Mouse (Mus musculus) mouse embryonic stem cell (cell line): ENCODE measurements around the gene Spata2.

Source experiments
- in situ Hi-C, 2 experiments: fragments of 300-500 bp; cut with MboI; formaldehyde crosslinking; loops; 1 replicate in 1 of 2; 3 replicates in 1 of 2; pipeline ENCODE4 v1.14.3; 2019 to 2020; ENCODE audit warnings: low sequenced_read_pairs in 2 of 2, low pct_unique_long_range_greater_than_20kb in 1 of 2, mixed read lengths in 1 of 2; ENCODE audit not compliant: unreplicated experiment in 1 of 2

The Spata2 gene

DNA sequence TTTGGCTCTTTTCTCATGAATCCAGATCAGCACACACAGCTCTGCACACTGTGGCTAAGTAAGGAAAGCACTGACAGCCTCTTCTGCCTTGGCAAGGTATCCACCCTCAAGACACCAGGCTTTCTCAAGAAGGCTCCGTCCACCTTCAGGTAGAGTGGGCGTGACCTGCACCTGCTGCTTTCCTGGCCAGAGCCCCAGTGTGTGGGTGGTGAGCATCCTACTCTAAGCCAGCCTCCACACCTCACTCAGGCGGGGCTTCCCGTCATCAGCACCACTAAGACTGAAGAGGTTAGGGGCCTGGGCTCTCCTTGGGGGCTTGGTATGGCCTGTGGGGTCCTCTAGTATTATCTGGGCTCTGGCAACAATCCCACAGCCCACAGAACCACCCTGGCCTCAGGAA lies 6.1 kb downstream of the Spata2 start:
- in situ Hi-C loops = no loop called here

DNA sequence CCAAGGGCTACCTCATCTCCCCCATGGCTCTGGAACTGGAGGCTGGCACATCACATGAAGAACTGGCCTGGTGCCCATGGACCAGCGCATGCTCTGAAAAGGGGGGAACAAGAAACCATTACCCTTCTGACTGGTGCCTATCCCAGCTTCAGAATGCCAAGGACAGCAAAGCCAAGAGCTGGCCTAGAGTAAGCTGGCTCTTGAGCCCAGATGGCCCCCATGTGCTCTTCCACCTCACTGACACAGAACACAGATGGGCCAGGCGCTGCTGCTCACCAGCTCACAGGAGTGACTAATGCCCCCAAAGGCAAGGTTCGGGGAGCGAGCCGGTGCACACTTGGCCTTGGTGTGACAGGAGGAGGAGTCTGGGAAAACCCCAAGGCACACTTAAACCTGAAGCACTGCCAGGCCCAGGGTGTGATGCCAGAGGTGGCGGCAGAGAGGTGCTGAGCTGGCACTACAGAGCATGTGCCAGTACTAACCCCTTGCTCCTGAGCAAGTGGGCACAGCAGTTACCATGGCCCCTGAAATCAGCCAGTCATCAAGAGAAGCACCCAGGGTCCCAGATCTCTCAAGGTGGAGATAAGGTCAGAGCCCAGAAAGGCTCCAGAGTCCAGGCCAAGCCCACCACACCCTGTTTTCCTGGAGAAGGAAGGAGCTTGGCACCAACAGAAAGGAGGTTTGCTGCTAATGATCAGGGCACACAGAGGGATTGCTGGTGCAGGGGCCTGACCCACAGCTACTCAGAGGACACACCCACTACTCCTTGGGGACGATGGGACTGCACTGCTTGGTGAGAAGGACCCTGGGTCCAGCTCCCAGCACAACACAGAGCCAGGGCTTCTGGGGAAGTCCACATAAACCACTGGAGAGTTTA lies 6.9 kb downstream of the Spata2 start:
- in situ Hi-C loops = no loop called here

DNA sequence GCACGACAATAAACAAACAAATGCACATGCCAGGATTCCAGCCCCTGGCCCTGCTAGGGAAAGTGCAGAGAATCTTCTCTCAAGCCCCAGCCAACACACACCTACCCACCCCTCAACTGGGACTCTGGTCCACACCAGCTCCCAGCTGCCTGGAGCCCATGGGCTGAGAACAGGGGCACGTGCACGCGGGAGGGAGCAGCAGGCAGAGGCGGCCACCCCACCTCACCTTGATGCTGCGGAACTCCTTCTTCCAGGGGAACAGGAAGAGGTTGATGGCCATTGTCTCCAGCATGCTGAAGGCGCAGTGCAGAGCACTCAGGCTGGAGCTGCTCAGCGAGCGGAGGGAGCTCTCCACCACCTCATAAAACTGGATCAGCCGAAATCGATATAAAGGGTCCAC lies 7.8 kb downstream of the Spata2 start:
- in situ Hi-C loops = no loop called here

DNA sequence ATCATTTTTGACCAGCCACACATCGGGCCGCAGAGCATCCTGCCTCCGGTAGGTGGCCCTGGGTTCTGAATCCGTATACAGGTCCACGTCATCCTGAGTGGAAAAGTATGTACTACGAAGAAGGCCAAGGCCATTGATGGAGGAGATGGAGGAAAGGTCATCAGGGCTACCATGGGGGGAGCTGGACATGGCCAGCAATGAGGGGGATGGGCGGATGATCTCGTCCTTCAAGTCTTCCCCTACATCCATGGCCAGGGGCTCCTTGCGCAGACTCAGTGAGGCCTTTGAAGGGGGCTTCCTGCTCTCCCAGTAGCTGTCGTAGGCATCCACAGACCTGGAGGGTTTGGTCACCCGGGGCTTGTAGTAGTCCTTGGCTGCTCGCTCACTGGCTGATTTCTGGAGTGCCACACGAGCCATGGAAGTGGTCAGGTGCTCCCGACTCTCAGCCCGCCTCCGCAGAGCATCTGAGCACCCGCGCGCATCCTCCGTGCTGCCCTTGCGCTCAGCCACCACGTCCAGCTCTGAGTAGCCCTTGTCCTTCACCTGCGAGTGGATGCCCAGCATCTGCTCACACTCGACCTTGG lies 8.8 kb downstream of the Spata2 start:
- in situ Hi-C loops = no loop called here

DNA sequence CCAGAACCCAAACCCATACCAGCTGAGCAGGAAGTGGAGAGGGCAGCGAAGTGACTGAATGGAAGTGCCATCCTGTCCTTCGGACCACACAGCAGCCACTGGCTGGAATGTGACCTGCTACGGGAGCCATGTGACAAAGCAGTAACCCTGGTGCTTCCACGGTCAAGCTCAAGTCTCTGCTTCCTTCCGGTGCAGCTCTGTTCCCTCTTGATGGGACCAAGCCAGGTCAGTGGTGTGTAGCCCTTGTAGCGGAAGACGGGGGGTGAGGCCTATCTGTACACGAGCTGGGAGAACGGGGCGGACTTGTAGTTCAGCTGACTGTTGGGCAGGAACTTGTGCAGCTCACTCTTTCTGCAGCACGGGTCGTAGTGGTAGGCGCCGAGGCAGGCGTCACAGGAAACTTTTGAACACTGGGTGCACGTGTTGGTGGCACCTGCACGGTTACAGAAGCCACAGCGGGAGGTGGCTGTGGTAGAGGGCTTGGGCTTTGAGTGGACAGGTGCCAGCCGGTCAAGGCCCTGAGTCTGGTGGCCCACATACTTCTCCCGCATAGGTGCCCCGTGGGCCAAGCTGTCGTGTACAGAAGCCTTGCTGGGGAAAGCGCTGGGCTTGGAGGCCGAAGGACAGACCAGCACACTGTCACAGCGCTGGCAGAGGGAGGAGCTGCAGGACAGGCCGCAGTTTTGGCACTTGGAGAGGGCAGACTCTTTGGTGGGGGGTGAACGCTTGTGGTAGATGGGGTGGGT lies 9.4 kb downstream of the Spata2 start:
- in situ Hi-C loops = no loop called here

DNA sequence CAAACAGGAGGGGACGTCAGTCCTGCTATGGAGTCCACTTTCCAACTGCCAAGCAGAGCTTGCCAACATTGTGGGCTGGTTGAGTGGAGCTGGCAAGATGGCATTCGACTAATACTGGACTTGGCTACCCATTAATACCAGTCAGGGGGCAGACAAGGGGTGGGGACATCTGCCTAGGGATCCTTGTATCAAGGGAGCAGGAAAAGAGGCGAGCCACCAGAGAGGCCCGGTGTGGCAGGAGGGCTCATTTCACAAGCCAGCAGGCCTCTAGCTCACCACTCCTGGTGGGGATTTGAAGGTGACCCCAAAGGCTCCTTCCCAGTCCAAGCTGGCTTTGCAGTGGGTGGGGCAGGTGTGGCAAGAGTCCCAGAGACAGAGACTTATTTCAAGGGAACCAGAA lies 10.0 kb downstream of the Spata2 start:
- in situ Hi-C loops = no loop called here

DNA sequence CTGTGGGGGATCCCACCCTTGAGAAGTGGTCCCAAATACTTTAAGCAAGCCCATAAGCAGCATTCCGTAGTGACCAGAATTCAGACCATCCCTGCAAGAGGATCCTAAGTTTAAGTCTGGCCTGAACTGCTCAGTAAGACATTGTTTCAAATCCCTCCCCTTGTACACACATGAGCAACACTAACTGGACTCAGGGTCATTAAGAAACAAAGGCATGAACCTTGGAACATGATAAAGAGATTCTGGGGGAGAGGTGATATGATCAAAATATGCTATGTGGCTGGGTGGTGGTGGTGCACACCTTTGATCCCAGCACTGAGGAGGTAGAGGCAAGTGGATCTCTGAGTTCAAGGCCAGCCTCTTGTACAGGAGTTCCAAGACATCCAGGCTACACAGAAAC lies 13.2 kb downstream of the Spata2 start:
- in situ Hi-C loops = no loop called here

DNA sequence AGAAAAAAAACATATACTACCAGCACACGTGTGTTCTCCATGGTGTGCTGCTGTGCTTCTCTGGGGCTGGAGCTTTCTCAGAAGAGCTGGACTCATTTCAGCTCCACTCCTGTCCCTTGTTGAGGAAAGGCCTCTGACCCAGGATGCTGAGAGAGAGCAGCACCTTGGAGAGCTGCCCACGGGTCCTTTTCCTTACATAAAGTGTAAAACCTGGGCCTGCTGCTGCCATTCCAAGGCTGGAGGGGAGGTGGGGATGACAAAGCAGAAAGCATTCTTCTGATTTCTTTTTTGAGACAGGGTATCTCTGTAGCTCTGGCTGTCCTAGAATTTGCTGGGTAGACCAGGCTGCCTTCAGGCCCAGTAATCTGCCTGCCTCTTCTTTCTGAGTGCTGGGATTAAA lies 14.6 kb downstream of the Spata2 start:
- in situ Hi-C loops = no loop called here

DNA sequence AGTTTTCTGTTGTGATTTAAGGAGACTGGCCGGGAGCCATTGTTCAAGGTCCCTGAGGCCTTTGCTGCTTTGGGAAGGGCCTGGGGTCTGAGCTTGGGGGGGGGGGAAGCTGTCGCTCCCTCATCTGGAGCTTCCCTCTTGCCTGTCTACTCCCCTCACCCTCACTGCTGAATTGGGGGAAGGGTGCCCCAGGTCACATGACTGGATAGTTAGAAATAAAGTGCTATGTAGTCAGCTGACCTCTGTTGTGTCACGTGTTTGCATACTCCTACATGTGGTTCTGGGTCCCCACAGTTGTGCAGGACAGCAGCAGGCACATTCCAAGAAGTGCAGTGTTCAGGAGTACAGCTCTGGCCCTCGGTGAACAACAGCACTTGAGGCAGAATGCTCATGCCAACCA lies 15.9 kb downstream of the Spata2 start:
- in situ Hi-C loops = no loop called here

DNA sequence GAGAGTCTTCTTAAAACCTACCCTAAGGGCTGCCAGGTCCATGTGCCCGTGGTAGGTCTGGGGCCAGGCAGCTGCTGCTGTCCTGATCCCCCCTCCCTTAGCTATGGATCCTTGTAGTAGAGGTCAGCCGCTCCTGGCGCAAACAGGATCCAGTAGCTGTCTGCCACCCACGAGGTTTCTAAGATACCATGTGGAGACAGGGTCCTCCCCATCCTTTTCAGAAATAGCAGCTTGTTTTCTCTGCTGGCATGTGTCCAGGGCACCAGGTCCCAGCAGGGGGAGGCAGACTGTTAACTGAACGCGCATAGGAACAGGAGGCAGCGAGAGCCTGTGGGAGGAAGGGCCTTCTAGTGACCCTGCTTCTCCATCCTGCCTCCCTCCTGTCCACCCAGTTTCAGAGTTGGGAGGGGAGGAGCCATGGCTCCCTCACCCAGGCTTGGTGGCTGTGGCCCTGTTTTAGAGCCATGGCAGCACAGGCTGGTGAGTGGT lies 16.4 kb downstream of the Spata2 start:
- in situ Hi-C loops = no loop called here

DNA sequence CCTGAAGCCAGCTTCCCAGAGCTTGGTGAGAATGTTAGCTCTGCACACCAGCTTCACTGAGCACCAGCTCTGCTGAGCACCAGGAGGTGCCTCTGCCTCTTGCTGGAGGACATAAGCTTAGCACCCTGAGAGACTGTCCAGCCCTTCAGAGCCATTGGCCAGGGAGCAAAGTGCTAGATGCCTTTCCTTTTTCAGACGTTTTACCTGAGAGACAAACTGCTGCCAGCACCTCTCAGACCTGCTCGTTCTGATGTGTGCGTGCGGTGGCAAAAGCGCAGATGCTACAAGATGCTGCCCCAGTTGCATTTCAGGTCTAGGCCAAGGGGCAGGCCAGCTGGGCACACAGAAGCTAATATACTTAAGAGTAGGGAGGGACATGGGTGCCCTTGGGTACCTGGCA lies 17.1 kb downstream of the Spata2 start:
- in situ Hi-C loops = no loop called here

DNA sequence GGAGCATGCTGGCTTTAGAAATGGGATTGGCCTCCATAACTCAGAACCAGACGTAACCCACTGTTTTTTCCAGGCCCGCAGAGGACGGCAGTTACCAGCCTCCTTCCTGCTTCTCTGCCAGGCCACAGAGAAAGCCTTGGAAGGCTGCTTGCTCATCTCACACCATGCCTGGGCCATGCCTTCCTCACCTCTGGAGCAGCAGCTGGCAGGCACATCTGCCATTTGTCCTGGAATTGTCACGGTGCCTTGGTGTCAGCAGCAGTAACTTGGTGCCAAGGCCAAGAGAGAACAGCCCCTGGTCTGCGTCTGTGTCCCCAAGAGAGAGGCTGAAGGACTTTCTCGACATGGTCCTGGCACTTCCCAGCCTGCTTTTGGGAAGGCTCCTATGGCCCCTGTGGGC lies 18.5 kb downstream of the Spata2 start:
- in situ Hi-C loops = no loop called here

DNA sequence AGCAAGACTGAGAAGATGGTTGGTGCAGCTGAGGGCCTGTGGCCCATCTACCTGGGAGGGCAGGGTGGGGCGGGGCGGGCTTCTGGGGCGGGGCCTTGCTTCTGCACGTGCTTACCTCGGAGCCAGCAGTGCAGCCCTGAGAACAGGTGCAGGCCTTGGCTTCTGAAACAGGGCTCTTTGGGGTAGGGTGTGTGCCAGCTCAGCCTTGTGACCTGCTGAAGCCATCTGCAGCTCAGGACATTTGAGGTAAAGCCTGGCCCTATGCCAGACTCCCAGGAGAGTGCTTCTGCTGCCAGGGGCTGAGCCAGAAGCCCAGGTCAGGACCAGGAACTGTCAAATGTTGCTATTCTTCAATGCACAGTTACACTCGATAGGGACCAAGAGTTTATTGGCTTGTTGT lies 21.1 kb downstream of the Spata2 start:
- in situ Hi-C loops = no loop called here

DNA sequence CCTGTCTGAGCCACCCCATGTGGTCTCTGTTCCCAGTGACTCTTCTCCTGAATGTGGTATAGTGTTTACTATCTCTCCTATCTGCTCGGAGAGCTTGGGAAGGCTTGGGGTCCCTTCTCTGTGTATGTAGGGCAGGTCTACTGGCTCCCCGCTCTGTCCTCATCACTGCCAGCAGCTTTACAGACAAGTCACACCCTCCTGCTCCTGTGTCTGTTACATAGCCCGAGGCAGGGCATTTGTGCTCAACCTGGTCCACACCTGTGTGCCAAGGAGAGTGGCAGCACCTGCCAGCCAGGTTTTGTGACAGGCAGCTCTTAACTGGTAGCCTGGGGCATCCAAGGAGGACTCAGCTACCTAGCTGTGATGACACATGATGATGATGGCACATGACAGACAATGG lies 22.1 kb downstream of the Spata2 start:
- in situ Hi-C loops = no loop called here

DNA sequence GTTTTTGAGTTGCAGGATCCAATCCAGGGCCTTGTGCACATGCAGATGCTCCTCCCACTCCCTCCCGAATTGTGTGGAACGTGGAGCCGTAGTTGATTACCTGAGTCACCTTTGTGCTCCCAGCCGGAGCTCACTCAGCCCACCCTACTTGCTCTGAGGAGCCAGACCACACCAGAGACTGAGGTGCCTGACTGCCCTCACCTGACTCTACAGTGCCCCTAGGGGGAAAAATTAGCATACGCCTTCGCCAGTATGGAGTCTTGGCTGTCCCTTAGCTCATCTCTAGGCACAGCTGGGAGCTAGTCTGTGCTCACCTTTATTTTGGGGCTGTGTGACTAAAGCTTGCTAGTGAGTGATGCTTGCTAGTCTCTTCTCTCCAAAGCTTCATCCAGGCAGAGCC lies 24.2 kb downstream of the Spata2 start:
- in situ Hi-C loops = no loop called here

DNA sequence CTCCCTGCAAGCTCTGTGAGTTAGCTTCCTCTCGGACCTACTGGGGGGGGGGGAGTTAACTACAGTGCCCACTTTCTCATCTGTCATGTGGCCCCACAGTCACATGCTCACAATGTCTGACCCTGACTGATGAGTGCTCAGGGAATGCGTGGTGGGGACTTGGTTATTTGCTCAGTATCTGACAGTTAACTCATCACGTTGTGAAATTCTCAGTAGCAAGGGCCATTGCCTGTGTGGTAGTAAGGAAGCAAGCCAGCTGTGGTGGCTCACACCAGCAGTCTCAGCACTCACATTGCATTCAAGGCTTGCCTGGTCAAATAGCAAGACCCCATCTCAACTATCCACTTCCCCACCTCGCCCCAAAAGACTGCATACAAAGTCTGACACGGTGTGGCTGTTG lies 25.5 kb downstream of the Spata2 start:
- in situ Hi-C loops = no loop called here

DNA sequence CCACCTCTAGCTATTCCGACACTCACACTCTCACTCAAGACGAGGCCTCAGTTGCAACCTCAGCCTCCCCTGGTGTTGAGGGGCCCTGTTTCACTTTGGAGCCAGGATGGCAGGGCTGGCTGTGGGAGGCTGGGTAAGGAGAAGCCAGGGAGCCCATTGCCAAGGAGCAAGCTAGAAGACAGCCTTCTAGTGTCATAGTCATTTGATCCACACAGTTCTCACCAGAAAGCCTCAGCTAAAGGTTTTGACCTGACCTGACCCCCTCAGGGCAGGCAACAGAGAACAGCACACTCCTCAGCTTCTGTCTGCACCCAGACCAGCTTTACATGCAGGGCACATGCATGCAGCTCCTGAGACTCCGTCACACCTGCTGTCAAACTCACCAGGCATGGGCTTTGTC lies 26.7 kb downstream of the Spata2 start:
- in situ Hi-C loops = no loop called here

DNA sequence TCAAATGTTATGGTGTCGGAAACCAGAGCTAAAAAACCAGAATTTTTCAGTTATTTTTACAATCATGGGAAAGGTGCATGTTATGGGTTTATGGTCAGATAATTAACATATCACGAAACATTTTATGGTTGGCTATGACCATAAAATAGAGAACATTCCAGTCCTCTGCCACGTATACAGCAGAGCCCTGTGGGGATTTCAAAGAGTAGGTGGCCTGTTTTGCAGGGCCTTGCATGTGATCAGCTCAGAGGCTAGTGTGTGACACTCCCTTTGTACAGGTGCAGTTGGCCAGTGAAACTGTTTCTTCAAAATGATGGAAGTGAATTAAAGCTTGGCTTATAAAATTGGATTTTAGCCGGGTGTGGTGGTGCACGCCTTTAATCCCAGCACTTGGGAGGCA lies 28.9 kb downstream of the Spata2 start:
- in situ Hi-C loops = no loop called here

DNA sequence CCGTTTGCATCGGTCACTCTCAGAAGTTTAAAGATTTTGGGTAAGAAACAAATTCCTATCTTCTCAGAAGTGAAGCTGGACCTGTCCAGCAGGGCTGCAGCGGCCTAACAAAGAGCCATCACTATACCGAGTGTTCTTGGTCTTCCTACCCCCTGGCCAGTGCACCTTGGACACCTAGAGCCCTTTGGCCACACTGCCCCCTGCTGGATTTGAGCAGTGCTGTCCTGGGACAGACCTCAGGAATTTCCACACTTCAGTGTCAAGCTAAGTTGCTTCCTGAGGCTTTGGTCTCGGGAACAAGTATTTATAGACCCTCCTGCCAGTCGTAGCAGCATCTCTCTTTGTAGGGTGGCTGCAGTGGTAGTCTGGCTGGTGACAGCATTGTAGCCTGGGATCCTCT lies 29.7 kb downstream of the Spata2 start:
- in situ Hi-C loops = no loop called here
